Mouse (Mus musculus) thymus, adult 2 months (tissue): Measurements from ENCODE around the gene Slc31a1. TPM values are rescaled to one million over a fixed set of nuclear protein-coding genes. Genes with fewer than 3 reads are reported as not detected.

Experiments used
- DNase-seq: peaks from one replicate; pipeline ENCODE4 v3.0.0; 2021
- H3K27ac ChIP-seq: fragments of 200-500 bp; 2 replicates; pipeline ENCODE4 v1.5.1; 2012; ENCODE audit warnings: low read length, control low read depth; ENCODE audit not compliant: control insufficient read depth, insufficient read depth
- H3K27me3 ChIP-seq: fragments of 200-500 bp; 2 replicates; pipeline ENCODE4 v1.6.1; 2012; ENCODE audit warnings: mild to moderate bottlenecking, low read length, moderate library complexity, mixed read lengths; ENCODE audit not compliant: control insufficient read depth, insufficient read depth
- H3K36me3 ChIP-seq: fragments of 200-500 bp; 2 replicates; pipeline ENCODE4 v1.6.1; 2012; ENCODE audit warnings: mild to moderate bottlenecking, low read length, moderate library complexity; ENCODE audit not compliant: control insufficient read depth, insufficient read depth
- H3K4me1 ChIP-seq: fragments of 200-500 bp; replicated peaks from 2 replicates; pipeline ENCODE4 v1.6.1; 2012; ENCODE audit warnings: low read length; ENCODE audit not compliant: control insufficient read depth, insufficient read depth
- H3K4me3 ChIP-seq: fragments of 200-500 bp; 2 replicates; pipeline ENCODE4 v1.5.1; 2012; ENCODE audit warnings: mild to moderate bottlenecking, low read length, control low read depth, moderate library complexity; ENCODE audit not compliant: control insufficient read depth, insufficient read depth
- CTCF ChIP-seq: fragments of 200-500 bp; IDR thresholded peaks from 2 replicates; pipeline ENCODE4 v1.5.1; 2012; ENCODE audit warnings: mild to moderate bottlenecking, control low read depth, low read length, moderate library complexity, borderline replicate concordance; ENCODE audit not compliant: control insufficient read depth, poor library complexity, insufficient read depth; ENCODE audit errors: extremely low read depth
- POLR2A ChIP-seq: fragments of 200-500 bp; IDR thresholded peaks from 2 replicates; pipeline ENCODE4 v1.6.1; 2012; ENCODE audit warnings: mild to moderate bottlenecking, low read length, control low read depth, moderate library complexity; ENCODE audit not compliant: control insufficient read depth, poor library complexity, insufficient read depth; ENCODE audit errors: extremely low read depth
- WGBS: fragments of 180-500 bp; shearing (Covaris S2); methylation state at CpG from one replicate; pipeline ENCODE4 v1.1.7; 2018; 5-methylcytosine and 5-hydroxymethylcytosine counted together
- polyA plus RNA-seq: library from polyadenylated mRNA; depleted of rRNA; stranded (reverse); fragments of >200 nt; gene quantifications from 2 replicates; pipeline ENCODE4 v1.2.3, GENCODE M21; 2012

The Slc31a1 gene
- polyA plus RNA-seq, 1 experiment: 10.5 TPM

- Histone ChIP-seq H3K27ac (no peak overlapping the region), H3K36me3 (peaks cover 32% of the 10 kb centered on the region), H3K4me1 (no peaks in the 10 kb centered on the region), H3K27me3 (no peaks in the 10 kb centered on the region), H3K4me3 (no peak overlapping the region)
- DNase-seq: no peak
- 82% methylated on average over 9 of the region's 9 CpGs for WGBS
- TF ChIP-seq CTCF: no peak
- TF ChIP-seq POLR2A: no peak
These were observed 12.8 kb upstream of the Slc31a1 start for GRCm38 (mm10) chr4:62347605-62348328.

- DNase-seq: no peak
- no peak overlapping the region for H3K4me3 ChIP-seq
- H3K36me3 ChIP-seq: peaks cover 31% of the 10 kb centered on the region
- H3K27ac ChIP-seq: no peak overlapping the region
- H3K27me3 ChIP-seq: no peaks in the 10 kb centered on the region
- no peaks in the 10 kb centered on the region for H3K4me1 ChIP-seq
- no peak for TF ChIP-seq POLR2A
- TF ChIP-seq CTCF: no peak
- 94% methylated on average over 2 of the region's 2 CpGs for WGBS
These were observed 12.2 kb upstream of the Slc31a1 start for GRCm38 (mm10) chr4:62348329-62348705.

GRCm38 (mm10) chr4:62349371-62349770, 11.2 kb upstream of the Slc31a1 start:
- no peaks in the 10 kb centered on the region for H3K27me3 ChIP-seq
- H3K4me1 ChIP-seq: no peaks in the 10 kb centered on the region
- no peak for DNase-seq
- TF ChIP-seq POLR2A (no peak), CTCF (no peak)
- H3K36me3 ChIP-seq: peaks cover 27% of the 10 kb centered on the region
- no peak overlapping the region for H3K4me3 ChIP-seq
- WGBS: 94% methylated on average over 2 of the region's 2 CpGs
- no peak overlapping the region for H3K27ac ChIP-seq

GRCm38 (mm10) chr4:62357631-62358148, 2.8 kb upstream of the Slc31a1 start:
- TF ChIP-seq CTCF: no peak
- no peak for TF ChIP-seq POLR2A
- peaks cover 3% of the 10 kb centered on the region; the same call in 1 of the 2 replicates for H3K4me1 ChIP-seq
- no peak overlapping the region for H3K27ac ChIP-seq
- H3K4me3 ChIP-seq: no peak overlapping the region
- H3K27me3 ChIP-seq: no peaks in the 10 kb centered on the region
- no peaks in the 10 kb centered on the region; the same call in 1 of the 2 replicates for H3K36me3 ChIP-seq
- no peak for DNase-seq
- WGBS: 20% methylated on average over 1 of the region's 1 CpGs

- DNase-seq: no peak
- TF ChIP-seq POLR2A: no peak
- no peak for TF ChIP-seq CTCF
- Histone ChIP-seq H3K4me3 (no peak overlapping the region), H3K27ac (no peak overlapping the region), H3K36me3 (no peaks in the 10 kb centered on the region; the same call in 1 of the 2 replicates), H3K27me3 (no peaks in the 10 kb centered on the region), H3K4me1 (peaks cover 3% of the 10 kb centered on the region; the same call in 1 of the 2 replicates)
- WGBS: 35% methylated on average over 7 of the region's 7 CpGs
These were observed 1.2 kb upstream of the Slc31a1 start for GRCm38 (mm10) chr4:62359256-62359775.

GRCm38 (mm10) chr4:62360805-62361455, 403 bp downstream of the Slc31a1 start:
- TF ChIP-seq POLR2A: no peak
- TF ChIP-seq CTCF: no peak
- DNase-seq: no peak
- Histone ChIP-seq H3K4me3 (peak overlapping the region; percentile 73), H3K27ac (no peak overlapping the region), H3K4me1 (peaks cover 3% of the 10 kb centered on the region; the same call in 1 of the 2 replicates), H3K36me3 (no peaks in the 10 kb centered on the region), H3K27me3 (no peaks in the 10 kb centered on the region)
- 1% methylated on average over 22 of the region's 22 CpGs for WGBS
